Mouse (Mus musculus): ENCODE data around the gene Gabbr2.

GRCm38 (mm10) chr4:46658946-46659345 lies 332.7 kb downstream of the Gabbr2 start:
- no peak for TF ChIP-seq CHD1 (IDR thresholded peaks at IDR 0.05; ENCODE audit: low read depth, low read length)
- TF ChIP-seq ELF1 (IDR thresholded peaks at IDR 0.05; ENCODE audit: low read depth, low read length), result no peak
- TF ChIP-seq CTCF (conservative IDR thresholded peaks at IDR 0.05 in 1 of 2, IDR thresholded peaks at IDR 0.05 in 1 of 2; ENCODE audit: low read depth in 2 of 2, low read length in 2 of 2), result no peak
